Mouse (Mus musculus) spleen, adult 2 months (tissue): Measurements from ENCODE around the gene Hspb9.

Experiments
- CTCF ChIP-seq: fragments of 200-500 bp; IDR thresholded peaks from 2 replicates; pipeline ENCODE4 v1.5.1; 2011; ENCODE audit warnings: mild to moderate bottlenecking, inconsistent platforms; ENCODE audit not compliant: insufficient read depth, insufficient read length, insufficient replicate concordance; ENCODE audit errors: extremely low read depth
- POLR2A ChIP-seq: fragments of 200-500 bp; IDR thresholded peaks from 2 replicates; pipeline ENCODE4 v1.6.1; 2011; ENCODE audit warnings: low read depth, low read length, inconsistent platforms

- TF ChIP-seq CTCF, result no peak
- no peak for TF ChIP-seq POLR2A
Observed at GRCm38 (mm10) chr11:100716649-100717048, 3.0 kb downstream of the Hspb9 start.
